Mouse (Mus musculus): Measurements from ENCODE around the gene Afg1l. TPM values are rescaled to one million over a fixed set of nuclear protein-coding genes. Genes with fewer than 3 reads are reported as not detected.

Gene Afg1l
- 1 to 10 TPM in 1 of 2 experiments, under 1 TPM in 1; 0.89 to 2.0 TPM for total RNA-seq (2023)

GRCm38 (mm10) chr10:42478341-42478720 is at the start of gene Afg1l:
TSS of gene Afg1l (minus strand) at chr10:42478565.

GRCm38 (mm10) chr10:42501775-42502348 is 23.5 kb upstream of the Afg1l start, which contains the start of gene Snx3:
TSS of gene Snx3 (plus strand) at chr10:42502030.

GRCm38 (mm10) chr10:42276507-42277345 is 201.6 kb downstream of the Afg1l start, which contains the start of gene Foxo3:
TSS of gene Foxo3 (minus strand) at chr10:42276755.

Other genes starting within 250 kb of the Afg1l start
- 10 to 100 TPM; 91.9 to 93.3 TPM for gene Foxo3, start 201.8 kb downstream of the Afg1l start, total RNA-seq (2023)
- gene Snx3, start 23.5 kb upstream of the Afg1l start, total RNA-seq (2023): 100 to 1,000 TPM in 1 of 2 experiments, 10 to 100 TPM in 1; 91.3 to 111 TPM
- not detected for gene Nr2e1, start 105.1 kb upstream of the Afg1l start, total RNA-seq (2023)
- 10 to 100 TPM; 29.3 to 31.5 TPM for gene Ostm1, start 105.3 kb upstream of the Afg1l start, total RNA-seq (2023)

All from neutrophil, adult 59 days (primary cell).